In the genomic region with DNA sequence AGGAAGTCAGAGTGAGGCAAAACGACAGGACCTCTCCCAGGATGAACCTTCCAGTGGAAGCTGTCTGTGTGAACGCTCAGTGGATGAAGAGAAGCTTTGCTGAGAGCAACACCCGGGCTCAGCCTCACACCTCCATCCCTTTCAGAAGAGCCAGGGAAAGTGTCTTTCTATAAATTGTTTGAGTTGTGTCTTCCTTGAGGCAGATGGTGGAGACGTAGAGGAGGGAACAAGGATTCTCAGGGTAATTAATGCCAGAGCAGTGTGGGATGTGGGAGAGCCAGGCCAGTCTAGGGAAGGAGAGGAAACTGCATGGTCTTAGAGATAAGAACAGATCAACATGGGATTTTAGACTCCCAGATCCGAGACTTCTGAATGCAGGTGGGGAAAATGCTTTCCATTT, we compare ENCODE assay signal across 14 mouse cellular contexts.
DNase-seq lines count a peak whose midpoint lies in the region.
"Had no signal": no experiment of that assay in that cellular context is flagged by ENCODE, and none has a peak within 500 bp of the region (broad histone marks: within the 10 kb centered on the region; RNA-seq: fewer than 3 reads in every experiment).

No protein-coding gene starts in this region.

- intact Hi-C loops in heart, postnatal 36 days (cut with DNase I) = no loop called here

- DNase-seq in heart, adult 11 months = peak; percentile 39
- DNase-seq in heart, postnatal 36 days = no peak
- peak; percentile 65 for DNase-seq in brain, adult 2 months (ENCODE audit: low read depth, low spot score)
- peak; percentile 48 for DNase-seq in telencephalon, adult 2 months (ENCODE audit: low read depth, low spot score)
- DNase-seq in thymus, postnatal 10 days (ENCODE audit: low spot score in 2 of 2) = no peak
- DNase-seq: adrenal gland, adult 2 months; adrenal gland, postnatal 10 days; adrenal gland, postnatal 25 days; cerebellum, adult 11-12 months; cerebellum, adult 2 months; cerebellum, adult 9-10 months; cerebellum, postnatal 10 days; cerebellum, postnatal 25 days; forebrain, postnatal 0 days had no signal

Comparison
In these comparisons a context has a peak if more than half of its experiments do, and no peak if none do; other contexts are left out.
1. DNase-seq: peak in heart, adult 11 months (single experiment), brain, adult 2 months (single experiment) and telencephalon, adult 2 months (single experiment); none in heart, postnatal 36 days (0 of 2) and thymus, postnatal 10 days (0 of 2).